Mouse (Mus musculus): ENCODE results near the gene Sox8.

Sox8 gene

GRCm38 (mm10) chr17:25556630-25557354, 13.7 kb downstream of the Sox8 start:
- in situ Hi-C loops (cut with MboI; ENCODE audit: low sequenced_read_pairs) = no loop called here

GRCm38 (mm10) chr17:25555666-25556629, 14.5 kb downstream of the Sox8 start:
- in situ Hi-C loops (cut with MboI; ENCODE audit: low sequenced_read_pairs) = no loop called here

GRCm38 (mm10) chr17:25555159-25555558, 15.3 kb downstream of the Sox8 start:
- in situ Hi-C loops (cut with MboI; ENCODE audit: low sequenced_read_pairs) = no loop called here

GRCm38 (mm10) chr17:25551313-25551712, 19.2 kb downstream of the Sox8 start:
- in situ Hi-C loops (cut with MboI; ENCODE audit: low sequenced_read_pairs) = no loop called here

- in situ Hi-C loops (cut with MboI; ENCODE audit: low sequenced_read_pairs) = no loop called here
Observed at GRCm38 (mm10) chr17:25550020-25550419, 20.5 kb downstream of the Sox8 start.

- in situ Hi-C loops (cut with MboI; ENCODE audit: low sequenced_read_pairs) = no loop called here
Observed at GRCm38 (mm10) chr17:25547026-25547425, 23.5 kb downstream of the Sox8 start.

- in situ Hi-C loops (cut with MboI; ENCODE audit: low sequenced_read_pairs) = no loop called here
Observed at GRCm38 (mm10) chr17:25541768-25542167, 28.7 kb downstream of the Sox8 start.

GRCm38 (mm10) chr17:25540731-25541130, 29.8 kb downstream of the Sox8 start:
- in situ Hi-C loops (cut with MboI; ENCODE audit: low sequenced_read_pairs) = no loop called here

- in situ Hi-C loops (cut with MboI; ENCODE audit: low sequenced_read_pairs) = no loop called here
Observed at GRCm38 (mm10) chr17:25538945-25539875, 31.3 kb downstream of the Sox8 start.

- in situ Hi-C loops (cut with MboI; ENCODE audit: low sequenced_read_pairs) = no loop called here
Observed at GRCm38 (mm10) chr17:25530357-25531022, 40.0 kb downstream of the Sox8 start.

- in situ Hi-C loops (cut with MboI; ENCODE audit: low sequenced_read_pairs) = no loop called here
Observed at GRCm38 (mm10) chr17:25522080-25522479, 48.4 kb downstream of the Sox8 start.

GRCm38 (mm10) chr17:25520492-25520891, 50.0 kb downstream of the Sox8 start:
- in situ Hi-C loops (cut with MboI; ENCODE audit: low sequenced_read_pairs) = no loop called here

GRCm38 (mm10) chr17:25519511-25519910, 51.0 kb downstream of the Sox8 start:
- in situ Hi-C loops (cut with MboI; ENCODE audit: low sequenced_read_pairs) = no loop called here

GRCm38 (mm10) chr17:25518144-25518543, 52.3 kb downstream of the Sox8 start:
- in situ Hi-C loops (cut with MboI; ENCODE audit: low sequenced_read_pairs) = no loop called here

- in situ Hi-C loops (cut with MboI; ENCODE audit: low sequenced_read_pairs) = no loop called here
Observed at GRCm38 (mm10) chr17:25516315-25516714, 54.2 kb downstream of the Sox8 start.
